Mouse (Mus musculus): Measurements from ENCODE around the gene Zic5.
A peak's percentile ranks its signal among the peaks of the same experiment; 100 is the strongest.

Zic5 gene

DNA sequence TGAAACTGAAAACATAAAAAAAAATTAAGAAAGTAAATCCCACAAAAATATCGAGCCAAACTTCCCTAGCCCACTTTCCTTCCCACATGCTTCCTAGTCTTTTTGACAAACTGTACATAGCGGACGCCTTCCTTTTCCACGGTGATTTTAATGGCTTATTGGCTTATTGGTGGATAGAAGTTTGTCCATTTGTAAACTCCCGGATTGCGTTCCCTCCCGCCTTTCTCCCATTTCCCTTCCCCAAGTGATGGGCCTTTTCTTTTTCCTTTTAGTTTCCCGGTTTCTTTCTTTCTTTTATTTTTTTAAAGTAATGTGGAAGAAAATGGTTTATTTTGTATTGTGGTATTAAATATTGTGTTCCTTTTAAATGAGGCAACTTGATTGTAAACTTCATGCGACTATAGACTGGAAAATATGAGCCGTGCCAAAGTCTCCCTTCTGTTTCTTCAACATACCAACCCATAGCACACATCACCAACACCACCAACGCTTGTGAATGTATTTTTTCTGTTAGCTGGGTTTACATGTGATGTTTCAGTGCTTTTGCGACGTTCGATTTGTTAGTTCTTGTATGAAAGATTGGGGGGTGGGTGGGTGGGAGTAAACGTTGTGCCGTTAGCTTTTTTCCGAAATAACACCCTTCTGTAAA is 14.1 kb upstream of the Zic5 start:
- DNase-seq: no peak

DNA sequence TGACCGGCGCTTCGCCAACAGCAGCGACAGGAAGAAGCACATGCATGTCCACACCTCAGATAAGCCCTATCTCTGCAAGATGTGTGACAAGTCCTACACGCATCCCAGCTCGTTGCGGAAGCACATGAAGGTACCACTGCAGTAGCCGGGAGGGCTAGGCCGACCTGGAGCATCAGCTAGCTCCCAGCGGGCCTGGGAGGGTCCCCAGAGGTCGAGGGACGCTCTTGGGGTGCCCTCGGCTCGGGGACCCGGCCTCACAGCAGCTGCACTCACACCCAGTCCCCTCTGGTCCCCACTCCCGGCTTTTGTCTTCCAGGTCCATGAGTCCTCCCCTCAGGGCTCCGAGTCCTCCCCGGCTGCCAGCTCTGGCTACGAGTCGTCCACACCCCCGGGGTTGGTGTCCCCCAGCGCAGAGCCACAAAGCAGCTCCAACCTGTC is 13.1 kb upstream of the Zic5 start:
- DNase-seq: peak; percentile 26

DNA sequence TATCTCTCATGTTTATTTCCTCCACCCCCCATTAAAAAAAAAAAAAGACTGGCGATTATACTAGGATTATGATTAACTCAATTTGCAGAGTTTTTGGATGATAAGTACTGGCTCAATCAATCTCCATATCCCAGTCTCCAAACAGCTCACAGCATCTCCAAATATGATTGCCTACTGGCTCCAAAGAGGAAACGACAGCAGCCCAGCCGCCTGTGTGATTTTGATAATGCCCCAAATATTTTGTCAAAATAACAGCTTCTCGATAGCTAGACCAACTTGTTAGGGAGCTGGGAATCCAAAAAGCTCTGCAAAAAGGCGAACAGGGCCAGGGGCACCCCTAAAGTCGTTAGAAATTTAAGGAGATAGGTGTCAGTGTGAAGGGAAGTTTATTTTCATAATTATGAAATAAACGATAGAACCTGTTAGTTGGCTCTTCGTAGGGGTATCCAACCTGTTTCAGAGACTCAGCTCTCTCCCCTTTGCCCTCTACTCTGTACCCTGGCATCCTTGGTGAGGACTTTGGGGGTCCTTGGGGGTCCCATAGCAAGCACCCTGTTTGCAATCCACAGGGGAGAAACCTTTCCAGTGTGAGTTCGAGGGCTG is 12.6 kb upstream of the Zic5 start:
- peak; percentile 19 for DNase-seq

DNA sequence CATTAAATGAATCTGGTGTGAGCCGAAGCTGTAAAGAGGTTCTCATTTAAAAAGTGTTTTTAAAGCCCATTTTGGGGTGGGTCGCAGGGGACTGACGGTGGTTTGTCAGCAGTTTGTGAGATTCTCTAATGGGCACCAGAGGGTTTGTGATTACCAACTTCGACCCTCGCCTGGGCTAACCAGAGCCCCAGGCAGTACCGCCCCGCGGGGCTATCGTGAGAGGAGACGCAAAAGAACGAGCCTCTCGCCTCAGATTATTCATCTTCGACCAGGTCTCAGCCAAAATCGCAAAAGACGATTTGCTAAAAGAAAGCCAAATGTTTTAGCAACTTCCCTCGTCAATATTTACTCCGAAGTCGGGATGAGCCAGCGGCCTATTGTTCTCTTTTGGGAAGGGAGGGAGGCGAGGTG is 11.8 kb upstream of the Zic5 start:
- DNase-seq: peak; percentile 19

DNA sequence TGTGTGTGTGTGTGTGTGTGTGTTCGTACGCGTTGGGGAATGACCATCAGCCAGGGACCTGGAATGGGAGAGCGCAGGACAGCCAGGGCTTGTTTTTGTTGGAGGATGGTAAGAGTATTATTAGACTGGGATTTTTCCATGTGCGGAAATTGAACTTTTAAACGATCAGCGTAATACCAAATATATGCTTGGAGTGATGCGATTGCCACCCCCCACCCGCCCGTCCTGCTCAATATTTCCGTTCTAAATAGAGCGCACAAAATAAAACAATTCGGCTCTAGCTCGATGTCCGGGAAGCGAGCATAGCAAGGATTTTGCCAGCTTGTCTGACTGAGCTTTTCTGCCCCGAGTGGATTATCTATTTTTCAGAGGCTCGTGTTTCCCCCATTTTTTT is 11.3 kb upstream of the Zic5 start:
- no peak for DNase-seq

DNA sequence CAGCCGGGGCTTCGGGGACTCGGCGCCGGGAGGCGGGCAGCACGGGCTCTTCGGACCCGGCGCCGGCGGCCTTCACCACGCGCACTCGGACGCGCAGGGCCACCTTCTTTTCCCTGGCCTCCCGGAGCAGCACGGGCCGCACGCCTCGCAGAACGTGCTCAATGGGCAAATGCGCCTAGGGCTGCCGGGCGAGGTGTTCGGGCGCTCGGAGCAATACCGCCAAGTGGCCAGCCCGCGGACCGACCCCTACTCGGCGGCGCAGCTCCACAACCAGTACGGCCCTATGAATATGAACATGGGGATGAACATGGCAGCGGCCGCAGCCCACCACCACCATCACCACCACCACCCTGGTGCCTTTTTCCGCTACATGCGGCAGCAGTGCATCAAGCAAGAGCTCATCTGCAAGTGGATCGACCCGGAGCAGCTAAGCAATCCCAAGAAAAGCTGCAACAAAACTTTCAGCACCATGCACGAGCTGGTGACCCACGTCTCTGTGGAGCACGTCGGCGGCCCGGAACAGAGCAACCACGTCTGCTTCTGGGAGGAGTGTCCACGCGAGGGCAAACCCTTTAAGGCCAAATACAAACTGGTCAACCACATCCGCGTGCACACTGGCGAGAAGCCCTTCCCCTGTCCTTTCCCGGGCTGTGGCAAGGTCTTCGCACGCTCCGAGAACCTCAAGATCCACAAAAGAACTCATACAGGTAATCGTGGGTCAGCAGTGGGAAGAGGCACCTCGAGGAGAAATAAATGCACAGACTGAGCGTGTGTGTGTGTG is 10.8 kb upstream of the Zic5 start:
- peak; percentile 46 for DNase-seq

DNA sequence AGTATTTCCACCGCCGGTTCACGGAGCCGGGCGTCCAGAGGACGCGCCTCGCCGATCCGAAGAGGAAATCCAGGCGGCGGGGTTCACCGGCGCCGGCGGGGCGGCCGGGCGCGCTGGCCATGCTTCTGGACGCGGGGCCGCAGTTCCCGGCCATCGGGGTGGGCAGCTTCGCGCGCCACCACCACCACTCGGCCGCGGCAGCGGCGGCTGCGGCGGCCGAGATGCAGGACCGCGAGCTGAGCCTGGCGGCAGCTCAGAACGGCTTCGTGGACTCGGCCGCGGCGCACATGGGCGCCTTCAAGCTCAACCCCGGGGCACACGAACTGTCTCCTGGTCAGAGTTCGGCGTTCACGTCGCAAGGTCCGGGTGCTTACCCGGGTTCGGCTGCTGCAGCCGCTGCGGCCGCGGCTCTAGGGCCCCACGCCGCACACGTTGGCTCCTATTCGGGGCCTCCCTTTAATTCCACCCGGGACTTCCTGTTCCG is 10.1 kb upstream of the Zic5 start:
- DNase-seq: peak; percentile 46

DNA sequence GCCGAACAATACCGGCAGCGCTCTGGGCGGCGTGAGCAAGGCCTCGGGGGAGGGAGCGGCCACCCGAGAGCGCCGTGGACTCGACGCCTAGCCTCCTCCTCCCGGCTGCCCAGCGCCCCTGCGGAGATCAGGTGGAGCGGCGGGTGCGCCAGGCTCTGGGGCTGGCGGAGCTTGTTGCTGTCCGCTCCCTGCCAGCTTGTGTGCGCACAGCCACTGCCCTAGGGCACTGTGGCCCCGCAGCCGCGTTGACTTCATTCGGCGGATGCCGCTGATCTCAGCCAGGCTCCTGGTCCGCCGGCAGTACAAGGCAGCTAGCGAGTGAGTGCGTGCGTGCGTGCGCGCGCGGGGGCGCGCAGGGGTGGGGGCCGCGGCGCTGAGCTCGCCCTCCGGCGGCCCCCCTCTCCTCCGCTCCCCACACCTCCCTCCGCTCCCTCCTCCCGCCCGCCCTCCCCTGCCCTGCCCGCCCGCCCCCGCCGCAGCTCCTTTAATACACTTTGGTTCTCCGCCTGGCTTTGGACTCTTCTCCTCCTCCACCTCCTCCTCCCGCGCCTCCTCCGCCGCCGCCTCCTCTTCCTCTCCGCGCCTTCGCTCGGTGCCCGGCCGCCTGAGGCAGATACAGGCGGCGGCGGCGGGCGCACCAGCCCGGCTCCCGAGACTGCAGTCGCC is 9.5 kb upstream of the Zic5 start, which contains the start of gene Zic2:
Gene Zic2, plus strand, starts transcription at position 545 of the 666 bp plus-strand sequence.
- DNase-seq: peak; percentile 40

DNA sequence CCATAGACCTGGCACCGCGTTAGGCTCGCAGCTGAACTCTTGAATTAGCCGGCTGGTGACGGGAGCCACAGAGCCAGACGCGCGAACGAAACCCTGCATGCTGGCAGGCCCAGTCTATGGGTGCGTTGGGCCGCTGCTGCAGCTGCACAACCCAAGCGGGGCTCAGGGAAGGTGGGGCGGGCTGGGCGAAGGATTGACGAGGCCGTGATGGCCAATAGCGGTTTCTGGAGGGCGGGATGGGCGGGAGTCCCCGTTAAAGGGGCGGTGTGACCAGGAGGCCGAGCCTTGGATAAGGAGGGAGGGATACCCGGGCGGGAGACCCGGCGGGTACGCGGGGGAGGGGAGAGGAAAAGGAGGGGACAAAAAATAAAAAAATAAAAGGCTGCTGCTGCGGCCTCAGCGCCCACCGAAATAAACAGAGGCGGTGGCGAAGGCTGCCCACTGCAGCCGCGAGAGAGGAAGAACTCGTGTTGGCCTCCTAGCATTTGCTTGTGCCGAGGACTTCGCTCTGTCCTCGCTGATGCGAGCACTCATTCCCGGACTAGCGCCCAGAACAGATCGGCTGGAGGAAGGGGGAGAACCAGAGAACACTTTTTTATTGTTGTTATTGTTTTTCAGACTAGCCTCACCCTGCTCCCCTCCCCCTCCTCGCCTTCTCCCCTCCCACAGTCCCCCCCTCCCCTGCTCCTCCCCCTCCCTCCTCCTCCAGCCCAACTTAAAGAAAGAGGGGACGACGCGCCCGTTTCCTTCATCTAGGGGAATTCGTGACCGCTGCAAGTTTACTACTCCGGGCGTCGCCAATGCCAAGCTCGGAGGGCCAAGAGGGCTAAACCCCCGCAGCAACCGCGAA is 8.8 kb upstream of the Zic5 start:
- DNase-seq: peak; percentile 36

DNA sequence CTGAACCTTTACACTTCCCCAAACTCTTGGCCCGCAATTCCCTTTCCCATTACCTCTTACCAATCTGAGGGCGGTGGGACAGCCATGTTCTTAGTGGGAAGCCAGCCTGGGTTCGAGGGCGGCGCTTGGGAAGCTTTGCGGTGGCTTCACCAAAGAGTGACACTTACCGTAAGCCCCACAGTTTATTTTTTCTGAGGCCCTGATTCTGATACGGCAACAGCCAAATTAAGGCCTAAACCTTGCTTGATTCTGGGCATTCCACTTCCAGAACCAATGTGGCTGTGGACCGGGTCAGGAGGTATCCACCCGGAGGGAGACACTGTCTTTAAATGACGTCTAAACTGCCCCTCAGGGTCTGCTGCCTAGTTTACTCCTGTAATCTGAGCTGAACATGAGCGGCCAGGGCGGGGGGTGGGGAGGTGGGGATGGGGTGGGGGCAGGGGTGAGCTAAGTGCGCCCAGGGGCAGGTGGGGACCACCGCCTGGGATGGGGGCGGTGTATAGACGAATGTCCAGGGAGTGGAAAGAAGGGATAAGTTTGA is 7.8 kb upstream of the Zic5 start:
- no peak for DNase-seq

DNA sequence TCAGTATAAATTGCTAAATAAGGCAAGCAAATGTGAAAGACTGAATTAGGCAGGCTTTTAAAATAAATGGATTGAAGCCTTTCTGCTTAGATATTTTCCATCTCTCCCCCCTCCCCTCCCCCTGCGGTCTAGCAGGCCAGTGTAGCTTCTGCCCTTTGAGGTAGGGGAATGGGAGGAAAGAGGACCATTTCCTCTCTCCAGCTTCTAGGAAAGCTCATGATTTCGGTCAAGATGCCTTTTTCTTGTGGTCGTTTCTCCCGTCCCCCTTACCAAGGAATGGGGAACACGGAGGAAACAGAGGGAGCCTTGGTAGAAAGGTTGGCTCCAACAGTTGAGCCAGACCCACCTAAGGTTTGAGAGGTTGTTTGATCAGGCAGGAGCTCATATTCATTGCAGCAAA is 7.2 kb upstream of the Zic5 start:
- no peak for DNase-seq

DNA sequence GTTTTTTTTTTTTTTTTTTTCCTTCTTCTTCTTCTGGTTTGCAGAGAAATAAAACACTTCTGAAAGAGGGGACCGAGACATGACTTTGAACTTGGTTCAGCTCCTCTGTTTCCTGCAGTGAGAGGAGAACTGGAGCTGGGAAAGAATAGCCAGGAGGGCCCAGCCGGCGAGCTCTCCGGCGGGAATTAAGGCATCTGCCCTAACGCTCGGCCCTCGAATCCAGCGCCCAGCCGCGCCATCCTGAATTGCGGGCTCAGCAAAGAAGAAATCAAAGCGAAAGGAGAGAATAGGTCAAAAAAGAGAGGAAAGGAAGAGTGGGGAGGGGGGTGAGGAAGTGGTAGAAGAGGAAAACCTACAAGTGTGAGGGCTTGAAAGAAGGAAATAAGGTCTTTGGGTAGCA is 6.7 kb upstream of the Zic5 start:
- peak; percentile 16 for DNase-seq

DNA sequence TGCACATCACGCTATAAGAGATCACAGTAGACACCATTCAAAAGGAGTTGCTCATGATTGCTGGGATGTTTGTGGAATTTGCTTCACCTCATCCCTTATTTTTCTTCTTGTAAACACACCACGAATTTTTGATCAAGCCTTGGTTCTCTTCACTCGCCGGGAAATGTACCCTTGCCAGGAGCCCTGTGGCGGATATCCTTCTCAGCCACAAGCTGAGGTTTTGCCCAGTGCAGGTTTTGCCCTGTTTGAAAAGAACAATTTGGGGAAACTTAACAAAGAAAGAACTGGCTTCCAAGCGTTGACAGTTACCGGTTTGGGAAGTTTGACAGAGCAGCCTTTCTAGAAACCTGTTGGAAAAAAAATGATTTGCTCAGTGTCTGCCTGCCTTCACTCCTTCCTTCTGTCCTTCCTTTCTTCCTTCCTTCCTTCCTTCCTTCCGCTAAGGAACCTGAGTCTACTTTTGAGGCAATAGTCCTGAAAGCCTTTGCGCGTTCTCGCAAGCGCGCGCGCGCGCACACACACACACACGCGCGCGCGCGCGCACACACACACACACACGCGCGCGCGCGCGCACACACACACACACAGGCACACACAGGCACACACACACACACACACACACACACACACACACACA is 6.1 kb upstream of the Zic5 start:
- DNase-seq: no peak

DNA sequence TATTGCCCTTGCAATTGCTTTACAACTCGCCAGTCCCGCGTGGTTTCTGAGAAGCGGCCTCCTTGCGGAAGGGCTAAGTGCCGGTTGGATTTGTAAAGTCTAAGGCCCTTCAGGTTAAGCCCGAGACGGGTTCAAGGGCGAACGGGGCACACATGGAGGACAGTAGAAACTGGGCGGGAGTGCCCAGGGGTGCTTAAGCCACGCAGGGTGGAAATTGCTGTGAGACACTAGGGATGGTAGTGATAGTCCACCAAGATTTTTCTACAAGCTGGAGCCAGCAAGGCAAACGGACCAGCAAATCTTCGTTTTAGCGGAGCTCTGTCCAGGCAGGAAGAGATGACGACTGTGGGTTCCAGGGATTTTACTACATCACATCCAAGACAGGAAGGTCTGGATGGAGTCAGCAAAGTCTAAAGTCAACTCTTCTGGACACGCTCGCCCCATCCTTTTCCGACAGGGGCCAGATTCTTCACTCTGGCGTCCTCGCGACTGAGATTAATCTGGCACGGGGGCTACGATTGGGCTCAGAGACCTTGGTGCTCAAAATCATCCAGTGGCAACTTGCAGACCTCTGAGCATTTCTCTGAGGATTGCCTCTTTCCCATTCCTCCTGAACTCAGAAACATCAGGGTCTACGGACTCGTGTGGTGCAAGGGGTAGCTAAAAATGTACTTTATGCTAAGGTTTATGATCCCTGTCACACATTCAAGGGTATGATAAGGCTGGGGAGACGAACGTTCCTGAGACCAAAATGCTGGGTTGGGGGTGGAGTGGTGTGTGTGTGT is 3.7 kb upstream of the Zic5 start:
- DNase-seq: peak; percentile 17

DNA sequence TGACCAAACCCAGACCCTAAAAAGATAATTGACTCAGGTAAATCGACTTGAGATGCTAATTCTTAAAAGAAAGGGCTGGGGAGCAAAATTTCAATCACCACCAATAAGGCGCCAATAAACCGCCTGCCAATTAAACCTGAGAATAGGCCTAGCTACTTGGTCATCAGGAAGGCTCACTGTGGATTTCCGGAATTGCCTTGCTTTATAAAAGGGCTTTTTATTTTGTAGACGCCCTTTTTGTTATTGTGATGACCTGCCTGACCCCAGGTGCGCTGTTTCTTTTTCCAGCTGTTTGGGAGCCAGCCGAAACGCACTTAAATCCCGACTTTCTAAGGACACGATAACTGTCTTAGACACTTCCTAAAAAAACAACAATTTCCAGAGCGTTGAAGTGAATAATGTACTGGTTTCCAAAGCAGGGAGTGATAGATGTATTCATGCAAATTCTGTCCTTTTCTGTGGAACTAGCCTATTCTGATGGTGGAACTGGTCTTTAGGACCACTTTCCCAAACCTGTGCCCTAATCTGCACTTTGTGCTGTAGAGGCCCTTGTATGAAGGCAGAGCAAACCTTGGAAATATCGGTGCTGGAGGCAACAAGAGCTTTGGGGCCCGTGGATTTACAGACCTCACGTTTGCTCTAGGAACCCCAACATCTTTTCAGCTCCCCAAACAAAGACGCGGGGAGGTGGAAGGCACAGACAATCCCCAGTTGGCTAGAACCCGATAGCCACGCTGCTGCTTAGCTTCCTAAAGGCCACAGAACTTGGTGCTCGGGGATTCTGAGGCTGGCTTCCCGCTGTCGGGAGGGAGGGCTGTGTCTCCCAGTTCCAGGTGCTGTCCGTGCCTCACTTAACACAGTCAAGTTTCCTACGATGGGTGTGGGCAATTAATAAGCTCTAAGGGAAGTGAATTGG is 2.7 kb upstream of the Zic5 start:
- DNase-seq: peak; percentile 12

DNA sequence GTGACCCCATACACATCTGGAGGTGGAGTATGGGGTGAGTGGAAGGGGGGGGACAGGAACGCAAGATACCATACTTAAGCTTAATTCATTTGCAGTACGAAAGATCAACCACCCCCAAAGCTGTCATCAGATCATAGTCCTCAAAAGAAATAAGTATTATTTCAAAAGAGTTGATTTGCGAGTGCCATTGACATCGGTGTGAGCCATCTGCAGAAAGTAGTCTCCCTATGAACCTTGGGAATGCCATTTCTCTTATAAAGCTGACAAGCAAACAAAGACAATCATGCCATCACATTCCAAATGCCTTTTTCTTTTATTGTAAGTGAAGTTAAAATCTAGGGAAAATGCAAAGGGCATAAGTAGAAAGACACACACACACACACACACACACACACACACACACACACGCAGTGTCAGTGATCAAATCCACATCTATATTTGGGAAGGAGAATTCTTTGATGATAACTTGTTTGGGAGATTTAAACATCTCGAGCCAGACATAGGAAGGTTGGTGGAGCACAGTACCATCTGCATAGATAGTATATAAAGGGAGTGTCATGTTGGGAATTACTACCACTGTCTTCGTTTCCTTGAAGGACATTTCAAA is 1.4 kb upstream of the Zic5 start:
- no peak for DNase-seq

DNA sequence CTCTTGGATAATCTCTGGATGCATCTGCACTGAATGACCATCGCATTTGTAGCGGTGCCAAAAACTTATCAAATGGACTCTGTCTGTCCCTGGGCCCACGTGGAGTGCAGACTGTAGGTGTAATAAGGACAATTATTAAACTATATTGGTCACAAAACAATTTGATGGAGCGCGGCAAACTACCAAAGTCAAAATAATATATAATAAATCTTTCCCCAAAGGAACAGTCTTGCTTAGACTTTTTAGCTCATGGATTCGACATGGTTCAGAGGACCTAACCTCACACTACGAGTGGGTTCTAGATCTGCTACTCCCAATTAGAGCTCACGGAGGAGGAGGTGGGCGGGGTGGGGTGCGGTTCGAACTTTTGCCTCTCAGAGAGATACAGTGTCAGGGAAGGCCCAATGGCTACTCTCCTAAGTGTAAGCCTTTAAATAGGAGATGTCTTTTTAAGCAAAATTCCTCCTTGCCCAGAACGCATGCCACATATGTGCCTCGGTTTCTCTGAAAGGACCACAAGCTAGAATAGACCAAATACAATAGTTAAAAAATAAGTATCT is 534 bp upstream of the Zic5 start:
- no peak for DNase-seq

DNA sequence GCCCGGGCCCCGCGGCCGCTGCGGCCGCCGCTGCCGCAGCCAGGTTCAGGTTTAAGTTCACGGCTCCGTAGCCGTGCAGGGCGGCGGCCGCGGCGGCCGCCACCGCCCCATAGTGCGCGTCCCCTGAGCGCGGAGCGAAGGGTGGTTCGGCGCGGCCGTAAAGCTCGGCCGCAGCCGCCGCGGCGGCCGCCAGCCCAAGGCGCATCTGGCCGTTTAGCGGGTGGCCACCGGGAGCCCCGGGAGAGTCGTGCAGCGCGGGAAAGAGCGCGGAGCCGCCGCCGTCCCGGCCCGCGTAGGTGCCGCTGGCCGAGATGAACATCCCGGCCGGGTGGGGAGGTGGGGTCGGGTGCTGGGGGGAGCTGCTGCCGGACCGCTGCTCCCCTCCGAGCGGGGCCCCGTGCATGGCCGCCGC is 1.1 kb downstream of the Zic5 start:
- peak; percentile 35 for DNase-seq

Data from kidney, adult 18-20 months (tissue).